Mouse (Mus musculus) embryo, embryonic 10.5 days (tissue): ENCODE measurements around the gene Kat2a.

Experiments used
- DNase-seq: peaks from one replicate; pipeline ENCODE4 v3.0.0-alpha.2; 2015; ENCODE audit warnings: low spot score

The Kat2a gene

GRCm38 (mm10) chr11:100710977-100711376 is 1.3 kb downstream of the Kat2a start:
- no peak for DNase-seq

DNA sequence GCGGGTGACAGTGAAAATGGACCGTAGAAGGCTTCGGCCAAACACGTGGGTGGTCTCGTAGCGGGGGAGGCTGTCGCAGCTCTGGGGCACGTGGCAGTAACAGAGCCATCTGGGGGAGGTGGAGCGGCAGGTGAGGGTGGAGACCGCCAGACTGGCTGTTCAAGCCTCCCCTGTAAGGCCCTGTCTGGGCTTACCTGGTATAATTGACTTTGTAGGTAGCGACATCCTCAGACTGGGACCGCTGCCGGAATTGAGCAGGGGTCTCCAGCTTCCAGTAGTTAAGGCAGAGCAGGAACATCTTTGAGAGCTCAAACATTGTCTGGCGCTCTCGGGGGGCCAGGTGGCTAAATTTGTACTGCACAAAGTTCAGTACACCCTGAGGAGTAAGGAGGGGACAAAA is 1.7 kb downstream of the Kat2a start:
- no peak for DNase-seq

DNA sequence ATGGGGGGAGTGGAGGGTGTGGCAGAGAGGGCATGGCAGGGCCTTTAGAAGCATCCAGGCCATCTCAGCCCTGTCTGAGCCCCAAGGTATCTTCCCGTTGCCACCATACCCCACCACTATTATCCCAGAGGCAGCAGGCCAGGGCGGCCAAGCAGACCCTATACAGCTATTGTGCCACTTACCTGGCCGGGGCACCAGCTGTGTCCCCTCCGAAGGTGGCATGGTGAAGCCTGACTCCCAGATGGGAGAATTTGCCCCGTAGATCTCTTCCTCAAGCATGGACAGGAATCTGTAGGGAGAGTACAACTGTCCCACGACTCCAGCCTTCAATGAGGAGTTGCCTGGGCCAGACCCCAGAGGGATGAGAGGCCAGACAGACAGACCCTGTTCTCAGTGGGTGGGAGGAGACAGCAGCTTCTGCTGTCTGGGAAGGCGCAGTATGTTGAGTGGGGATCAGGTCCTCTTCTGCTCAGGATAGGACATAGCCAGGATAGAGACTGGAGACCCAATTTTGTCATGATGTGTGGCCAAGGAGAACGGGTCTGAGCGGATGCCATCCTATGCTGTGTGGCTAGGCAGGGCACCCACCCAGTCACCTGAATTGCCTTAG is 3.0 kb downstream of the Kat2a start:
- no peak for DNase-seq

DNA sequence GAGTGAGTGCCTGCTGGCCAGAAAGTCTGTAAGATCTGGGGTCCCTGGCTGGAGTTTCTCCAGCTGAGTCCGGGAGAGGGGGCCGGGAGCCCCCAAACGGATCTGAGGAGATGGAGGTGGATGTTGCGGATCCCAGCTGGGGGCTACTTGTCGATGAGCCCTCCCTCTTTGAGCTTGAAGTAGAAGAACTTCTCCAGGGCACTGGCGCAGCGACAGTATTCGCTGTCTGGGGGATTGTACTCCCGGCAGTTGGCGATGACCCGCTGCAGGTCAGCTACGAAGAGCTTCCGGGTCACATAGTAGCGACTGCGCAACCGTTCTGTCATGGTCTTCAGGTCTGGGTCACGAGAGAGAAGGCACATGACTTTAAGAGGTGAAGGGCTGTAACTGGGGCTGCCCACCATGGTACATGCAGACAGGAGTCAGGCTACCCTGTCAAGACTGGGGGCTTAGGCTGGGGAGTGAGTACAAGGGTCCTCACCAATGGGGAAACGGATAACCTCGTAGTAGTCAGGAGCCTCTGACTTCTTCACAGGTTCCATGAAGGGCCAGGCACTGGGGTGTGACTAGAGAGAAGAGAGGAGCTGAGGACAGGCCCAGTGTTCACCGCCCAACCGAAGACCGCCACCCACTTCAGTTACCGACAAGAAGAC is 7.0 kb downstream of the Kat2a start:
- no peak for DNase-seq

GRCm38 (mm10) chr11:100703851-100704531 is 8.3 kb downstream of the Kat2a start, which contains the start of gene Dhx58:
Gene Dhx58, minus strand, starts transcription at chr11:100704271.
- DNase-seq, result no peak

GRCm38 (mm10) chr11:100703366-100703765 is 8.9 kb downstream of the Kat2a start:
- DNase-seq, result no peak

DNA sequence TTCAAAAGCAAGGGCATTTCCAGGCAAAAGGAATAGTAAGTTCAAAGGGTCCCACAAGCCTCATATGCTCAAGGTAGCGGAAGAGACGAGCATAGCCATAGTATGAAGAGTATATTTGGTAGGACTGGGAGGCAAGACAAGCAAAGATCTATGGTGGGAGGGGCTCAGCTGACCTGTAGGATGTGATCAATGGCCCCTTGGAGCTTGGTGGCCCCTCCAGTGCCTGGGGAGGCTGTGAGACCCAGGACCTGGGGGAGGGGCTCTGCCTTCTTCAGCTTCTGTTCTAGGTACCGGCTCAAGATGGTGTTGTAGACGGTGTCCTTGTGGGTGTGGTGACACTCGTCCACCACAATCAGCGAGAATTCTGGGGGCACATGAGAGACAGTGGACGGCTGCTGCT is 9.4 kb downstream of the Kat2a start:
- no peak for DNase-seq

DNA sequence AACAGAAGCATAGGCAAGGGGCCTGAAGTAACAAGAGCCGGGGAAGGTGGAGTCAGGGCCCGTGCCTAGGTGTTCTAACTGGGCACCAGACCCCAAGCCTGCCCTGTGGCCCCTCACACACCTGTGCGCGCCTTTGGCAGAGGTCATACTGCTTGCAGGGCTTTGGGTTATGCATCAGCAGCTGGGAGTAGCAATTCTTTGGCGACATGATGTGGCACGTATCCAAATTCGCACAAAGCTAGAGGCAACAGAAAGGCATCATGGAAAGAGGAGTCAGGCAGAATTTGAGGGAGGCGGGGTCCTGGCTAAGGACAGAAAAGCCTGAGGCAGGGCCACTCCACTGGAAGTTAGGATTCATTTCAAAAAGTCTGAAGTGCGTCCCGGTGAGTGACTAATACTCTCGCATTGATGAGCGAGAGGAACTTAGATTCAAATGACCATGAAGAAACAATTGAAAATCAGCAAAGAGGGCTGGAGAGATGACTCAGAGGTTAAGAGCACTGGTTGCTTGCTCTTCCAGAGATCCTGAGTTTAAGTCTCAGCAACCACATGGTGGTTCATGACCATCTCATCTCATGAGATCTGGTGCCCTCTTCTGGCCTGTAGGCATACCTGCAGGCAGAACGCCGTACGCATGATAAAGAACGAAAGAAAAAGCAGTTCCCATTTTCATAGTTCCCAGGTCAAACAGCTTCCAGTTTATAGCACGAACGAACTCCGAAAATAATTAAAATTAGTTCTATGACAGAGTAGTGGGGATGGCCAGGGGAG is 10.0 kb downstream of the Kat2a start:
- DNase-seq, result peak; percentile 92

DNA sequence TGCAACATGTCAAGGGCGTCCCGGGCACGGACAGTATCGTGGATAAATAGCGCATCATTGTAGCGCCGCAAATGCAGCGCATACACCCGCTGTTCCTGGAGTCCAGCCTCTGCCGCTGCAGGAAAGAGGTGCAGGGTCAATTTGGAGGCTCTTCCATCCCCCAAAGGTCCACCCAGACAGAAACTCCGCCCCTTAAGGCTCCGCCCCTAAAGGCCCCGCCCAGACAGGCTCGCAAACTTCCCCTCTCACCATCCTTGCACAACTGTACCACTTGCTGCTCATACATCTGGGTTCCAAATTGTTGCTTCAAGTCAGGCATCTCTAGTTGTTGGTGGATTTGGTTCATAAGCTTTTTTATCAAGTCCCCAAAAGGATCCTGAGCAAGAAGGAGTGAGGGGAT is 11.0 kb downstream of the Kat2a start:
- DNase-seq, result peak; percentile 70

DNA sequence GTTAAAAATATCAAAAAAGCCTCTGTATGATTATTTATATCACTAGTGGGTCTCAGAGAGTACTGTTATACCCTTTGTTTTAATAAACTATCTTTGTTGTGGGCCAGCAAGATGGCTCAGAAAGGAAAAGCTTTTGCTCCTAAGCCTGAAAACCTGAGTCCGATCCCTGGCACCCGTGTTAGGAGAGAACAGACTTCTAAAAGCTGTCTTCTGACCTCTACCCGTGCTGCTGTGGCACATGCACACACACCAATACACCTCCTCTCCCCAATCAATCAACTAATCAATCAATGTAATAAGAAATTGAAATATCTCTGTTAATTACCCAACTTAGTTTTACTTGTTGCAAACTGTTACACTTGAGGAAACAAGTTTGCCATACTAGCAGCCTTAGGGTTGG is 11.6 kb downstream of the Kat2a start:
- DNase-seq, result no peak

GRCm38 (mm10) chr11:100697921-100698320 is 14.3 kb downstream of the Kat2a start:
- no peak for DNase-seq

- peak; percentile 86 for DNase-seq
Measured at GRCm38 (mm10) chr11:100694926-100695325, 17.3 kb downstream of the Kat2a start.

DNA sequence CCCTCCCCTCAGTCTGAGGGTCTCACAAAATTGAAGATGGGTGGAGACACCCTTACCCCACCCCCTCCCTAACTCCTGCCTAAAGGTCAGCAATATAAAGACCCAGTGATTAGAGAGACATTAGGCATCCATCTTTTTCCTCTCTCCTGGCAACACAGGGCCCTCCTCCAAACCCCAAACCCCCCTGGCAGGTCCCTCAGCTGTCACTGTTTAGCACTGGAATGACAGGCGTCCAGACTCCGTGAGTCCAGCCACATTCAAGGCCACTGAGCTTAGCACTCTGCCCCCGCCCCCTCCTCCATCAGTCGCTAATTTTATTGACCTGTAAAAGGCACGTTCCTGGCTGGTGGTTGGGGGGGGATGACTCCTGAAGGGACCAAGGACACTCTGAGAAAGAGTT is 19.1 kb downstream of the Kat2a start:
- DNase-seq, result no peak

DNA sequence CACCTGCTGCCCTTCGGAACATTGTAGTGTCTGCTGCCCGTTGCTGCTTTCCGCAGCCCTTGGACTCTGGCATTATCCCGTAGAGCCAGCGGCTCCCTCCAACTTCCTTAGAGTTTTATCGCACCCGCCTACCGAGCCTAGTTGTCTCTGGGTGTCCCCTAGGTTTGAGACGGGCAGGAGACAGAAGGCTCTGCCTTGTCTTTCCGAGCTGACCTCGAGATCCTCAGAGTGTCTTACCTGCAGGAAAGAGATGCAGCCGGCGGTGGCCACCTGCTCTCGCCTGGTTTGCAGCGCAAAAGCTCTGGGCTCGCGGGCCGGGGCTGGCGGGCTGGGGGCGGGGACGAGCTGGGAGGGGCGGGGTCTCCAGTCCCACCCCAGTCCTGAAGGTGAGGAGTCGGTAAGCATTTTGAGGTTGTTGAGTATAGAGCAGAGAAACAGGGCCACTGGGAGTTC is 20.1 kb downstream of the Kat2a start, which contains the start of gene Zfp385c:
TSS of gene Zfp385c (minus strand) at position 292 of the 453 bp plus-strand sequence.
- no peak for DNase-seq

DNA sequence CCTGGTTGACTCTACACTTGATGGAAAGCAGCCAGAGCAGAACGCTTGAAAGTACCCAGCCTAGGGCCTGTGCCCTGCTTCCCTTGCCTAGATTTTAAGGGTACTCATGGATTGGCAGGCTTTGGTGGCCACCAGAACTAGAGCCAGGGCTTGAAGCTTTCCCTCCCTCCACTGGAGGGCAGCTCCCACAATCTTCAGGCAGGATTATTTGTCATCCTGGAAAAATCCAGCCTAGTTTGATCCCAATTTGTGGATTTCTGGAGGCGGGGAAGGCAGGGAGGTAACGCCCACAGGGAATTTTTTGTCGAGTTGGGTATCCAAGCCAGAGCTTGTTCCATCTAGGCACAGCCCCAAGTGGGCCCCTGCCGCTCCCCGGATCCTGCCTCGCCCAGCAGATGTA is 21.9 kb downstream of the Kat2a start:
- DNase-seq, result no peak

DNA sequence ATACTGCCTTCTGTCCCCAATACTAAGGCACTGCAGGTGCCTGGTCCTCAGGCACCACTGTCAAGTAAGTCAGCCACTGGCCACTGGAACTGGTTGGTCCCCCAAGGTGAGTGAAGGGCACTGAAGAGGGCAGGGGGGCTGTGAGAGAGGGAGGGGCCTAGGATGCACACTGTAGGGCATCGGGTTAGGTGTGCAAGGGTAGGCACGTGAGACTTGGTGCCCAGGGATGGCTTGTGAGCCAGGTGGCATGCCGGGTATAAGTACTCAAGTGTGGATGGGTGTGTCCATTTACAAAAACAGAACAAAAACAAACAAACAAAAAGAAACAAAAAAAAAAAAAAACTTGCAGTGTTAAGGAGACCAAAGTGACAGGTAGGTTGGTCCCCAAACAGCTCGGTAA is 23.8 kb downstream of the Kat2a start:
- DNase-seq, result no peak

GRCm38 (mm10) chr11:100687265-100687664 is 25.0 kb downstream of the Kat2a start:
- no peak for DNase-seq

DNA sequence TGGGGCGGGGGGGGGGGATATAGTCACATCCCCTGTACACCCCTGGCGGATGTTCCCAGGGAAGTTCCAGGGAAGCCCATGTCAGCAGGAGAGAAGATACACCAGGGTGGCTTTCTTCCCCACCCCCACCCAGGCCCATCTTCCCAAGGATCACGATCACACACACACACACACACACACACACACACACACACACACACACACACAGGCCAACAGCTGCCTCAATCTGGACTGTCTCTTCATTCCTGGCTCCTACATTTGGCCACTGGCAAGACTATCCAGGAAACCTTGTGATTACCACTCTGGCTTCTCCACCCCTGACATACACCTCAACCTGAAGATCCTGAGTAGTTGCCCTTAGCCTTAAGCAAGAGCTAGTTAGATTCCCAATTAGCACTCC is 26.9 kb downstream of the Kat2a start:
- no peak for DNase-seq

DNA sequence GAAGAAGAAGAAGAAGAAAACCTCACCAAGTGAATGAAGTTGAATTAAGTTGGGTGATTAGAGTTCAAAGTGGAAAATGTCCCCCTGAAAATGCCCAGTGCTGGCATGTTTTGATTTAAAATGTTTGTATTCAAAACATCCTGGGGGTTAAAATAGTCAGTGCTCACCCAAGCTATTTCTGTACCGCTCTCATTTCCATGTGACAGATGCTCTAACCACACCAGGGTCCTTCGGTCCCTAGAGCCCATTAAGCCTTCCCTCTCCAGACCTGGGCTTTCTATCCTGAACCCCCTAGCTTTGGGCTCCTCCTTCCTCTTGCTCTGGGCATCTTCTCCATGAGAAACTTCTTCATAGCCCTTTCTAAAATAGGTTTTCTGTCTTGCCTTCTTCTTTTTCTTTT is 28.2 kb downstream of the Kat2a start:
- no peak for DNase-seq

DNA sequence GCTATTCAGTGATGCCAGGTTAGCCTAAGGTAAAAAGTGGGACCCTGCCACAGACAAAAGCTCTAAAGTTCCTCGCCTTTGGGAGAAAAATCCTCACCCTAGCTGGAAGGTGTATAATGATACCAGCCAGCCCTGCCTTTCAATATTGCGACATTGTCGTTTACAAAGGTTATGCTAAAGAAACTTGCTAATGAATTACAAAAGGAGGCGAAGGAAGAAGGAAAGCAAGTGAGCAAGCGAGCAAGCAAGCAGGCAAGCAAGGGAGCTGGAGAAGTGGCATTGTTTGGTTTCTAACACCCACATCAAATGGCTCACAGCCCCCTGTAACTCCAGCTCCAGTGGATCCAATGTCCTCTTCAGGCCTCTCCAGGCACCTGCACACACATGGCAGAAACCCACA is 29.7 kb downstream of the Kat2a start:
- no peak for DNase-seq

- no peak for DNase-seq
Measured at GRCm38 (mm10) chr11:100681826-100682225, 30.4 kb downstream of the Kat2a start.

- DNase-seq, result no peak
Measured at GRCm38 (mm10) chr11:100677810-100678209, 34.5 kb downstream of the Kat2a start.

GRCm38 (mm10) chr11:100673169-100673568 is 39.1 kb downstream of the Kat2a start:
- peak; percentile 40 for DNase-seq
